Mouse (Mus musculus) liver, embryonic 11.5 days (tissue): Measurements from ENCODE around the gene Sfxn2. TPM values are rescaled to one million over a fixed set of nuclear protein-coding genes. Genes with fewer than 3 reads are reported as not detected.

Source experiments
- ATAC-seq: fragments of 200-750 bp; cut with Nextera tagmentation; replicated peaks from 2 replicates; pipeline ENCODE4 v1.8.0; 2017; ENCODE audit warnings: moderate number of reproducible peaks, mild to moderate bottlenecking, moderate TSS enrichment, moderate library complexity; ENCODE audit not compliant: low FRiP score
- DNase-seq: peaks from one replicate; pipeline ENCODE4 v3.0.0-alpha.2; 2017; ENCODE audit warnings: low spot score
- H3K27ac ChIP-seq: fragments of 300-500 bp; sonication (generic); 2 replicates; pipeline ENCODE4 v1.5.1; 2014; ENCODE audit warnings: mild to moderate bottlenecking, low read depth, low read length, control low read depth
- H3K27me3 ChIP-seq: fragments of 300-500 bp; sonication (generic); replicated peaks from 2 replicates; pipeline ENCODE4 v1.6.1; 2014; ENCODE audit warnings: low read length, mixed read lengths; ENCODE audit not compliant: control insufficient read depth, insufficient read depth
- H3K36me3 ChIP-seq: fragments of 300-500 bp; sonication (generic); 2 replicates; pipeline ENCODE4 v1.6.1; 2014; ENCODE audit warnings: mild to moderate bottlenecking, low read length, moderate library complexity, mixed read lengths; ENCODE audit not compliant: control insufficient read depth, insufficient read depth
- H3K4me1 ChIP-seq: fragments of 300-500 bp; sonication (generic); replicated peaks from 2 replicates; pipeline ENCODE4 v1.6.1; 2014; ENCODE audit warnings: low read length, mixed read lengths; ENCODE audit not compliant: control insufficient read depth, insufficient read depth
- H3K4me2 ChIP-seq: fragments of 300-500 bp; sonication (generic); 2 replicates; pipeline ENCODE4 v1.6.1; 2014; ENCODE audit warnings: mild to moderate bottlenecking, control low read depth, moderate library complexity
- H3K4me3 ChIP-seq: fragments of 300-500 bp; sonication (generic); 2 replicates; pipeline ENCODE4 v1.5.1; 2014; ENCODE audit warnings: low read depth, low read length, control low read depth
- H3K9ac ChIP-seq: fragments of 300-500 bp; sonication (generic); 2 replicates; pipeline ENCODE4 v1.6.1; 2014; ENCODE audit warnings: low read depth, low read length, control low read depth
- H3K9me3 ChIP-seq: fragments of 300-500 bp; sonication (generic); 2 replicates; pipeline ENCODE4 v1.6.1; 2016; ENCODE audit warnings: low read length, inconsistent platforms, mixed read lengths; ENCODE audit not compliant: control insufficient read depth
- WGBS: fragments of 180-500 bp; shearing (Covaris S2); extraction: QIAGEN DNeasy Blood & Tissue Kit; methylation state at CpG from one replicate; pipeline ENCODE4 v1.1.7; 2014; 5-methylcytosine and 5-hydroxymethylcytosine counted together
- polyA plus RNA-seq: library from polyadenylated mRNA; unstranded; fragments of >200 nt; fragmentation: Nextera tagmentation; extraction: Ambion mirVana; gene quantifications from 2 replicates; pipeline ENCODE4 v1.2.1, GENCODE M21; 2014

Sfxn2 gene
- polyA plus RNA-seq, 1 experiment from 2014 or later, result 26.2 TPM

GRCm38 (mm10) chr19:46599375-46600256 lies 26.5 kb downstream of the Sfxn2 start:
- H3K27me3 ChIP-seq, result no peaks in the 10 kb centered on the region
- peak; percentile 49 for DNase-seq
- peak; percentile 15; the same call in 1 of the 2 replicates for ATAC-seq

GRCm38 (mm10) chr19:46600371-46600770 lies 27.2 kb downstream of the Sfxn2 start:
- Histone ChIP-seq H3K4me1 (peaks cover 18% of the 10 kb centered on the region), H3K9ac (no peak overlapping the region), H3K27ac (no peak overlapping the region), H3K4me3 (peak overlapping the region; percentile 87), H3K27me3 (no peaks in the 10 kb centered on the region), H3K4me2 (peak overlapping the region; percentile 80), H3K36me3 (peaks cover 7% of the 10 kb centered on the region; the same call in 1 of the 2 replicates), H3K9me3 (no peaks in the 10 kb centered on the region)
- ATAC-seq (no peak), DNase-seq (no peak)
- WGBS, result 60% methylated on average over 4 of the region's 4 CpGs

More at GRCm38 (mm10) chr19:46599375-46600256, 26.5 kb downstream of the Sfxn2 start:
- Histone ChIP-seq H3K4me3 (peak overlapping the region; percentile 87), H3K4me1 (peaks cover 18% of the 10 kb centered on the region), H3K27ac (no peak overlapping the region), H3K9ac (peak overlapping the region; percentile 73), H3K4me2 (peak overlapping the region; percentile 80), H3K36me3 (peaks cover 7% of the 10 kb centered on the region; the same call in 1 of the 2 replicates), H3K9me3 (no peaks in the 10 kb centered on the region)
- 18% methylated on average over 22 of the region's 22 CpGs for WGBS

GRCm38 (mm10) chr19:46601491-46601890 lies 28.3 kb downstream of the Sfxn2 start:
- no peak for DNase-seq
- 0 out of 2 replicates have a peak overlapping the region, but pooled peaks have one; percentile 20 for H3K9ac ChIP-seq
- peaks cover 18% of the 10 kb centered on the region for H3K4me1 ChIP-seq
- ATAC-seq, result no peak
- H3K4me2 ChIP-seq, result peak overlapping the region; percentile 30
- no peaks in the 10 kb centered on the region for H3K27me3 ChIP-seq
- peak overlapping the region; percentile 9; the same call in 1 of the 2 replicates for H3K27ac ChIP-seq
- 66% methylated on average over 14 of the region's 14 CpGs for WGBS
- no peak overlapping the region for H3K4me3 ChIP-seq
- peaks cover 9% of the 10 kb centered on the region; the same call in 1 of the 2 replicates for H3K36me3 ChIP-seq
- no peaks in the 10 kb centered on the region for H3K9me3 ChIP-seq

- H3K9me3 ChIP-seq, result no peaks in the 10 kb centered on the region
- ATAC-seq (no peak), DNase-seq (no peak)
- peaks cover 11% of the 10 kb centered on the region; the same call in 1 of the 2 replicates for H3K36me3 ChIP-seq
- no peaks in the 10 kb centered on the region for H3K27me3 ChIP-seq
- H3K4me3 ChIP-seq, result no peak overlapping the region
- H3K4me1 ChIP-seq, result peaks cover 18% of the 10 kb centered on the region
- no peak overlapping the region for H3K4me2 ChIP-seq
- H3K9ac ChIP-seq, result no peak overlapping the region
- H3K27ac ChIP-seq, result no peak overlapping the region
- 78% methylated on average over 4 of the region's 4 CpGs for WGBS
These were observed 29.2 kb downstream of the Sfxn2 start for GRCm38 (mm10) chr19:46602406-46602805.

GRCm38 (mm10) chr19:46606718-46607117 lies 33.6 kb downstream of the Sfxn2 start:
- ATAC-seq (no peak), DNase-seq (no peak)
- 86% methylated on average over 13 of the region's 13 CpGs for WGBS
- Histone ChIP-seq H3K27me3 (no peaks in the 10 kb centered on the region), H3K4me3 (no peak overlapping the region), H3K9ac (no peak overlapping the region), H3K36me3 (peaks cover 21% of the 10 kb centered on the region; the same call in 1 of the 2 replicates), H3K4me1 (peaks cover 17% of the 10 kb centered on the region), H3K9me3 (no peaks in the 10 kb centered on the region), H3K4me2 (no peak overlapping the region), H3K27ac (no peak overlapping the region)

GRCm38 (mm10) chr19:46607424-46607823 lies 34.3 kb downstream of the Sfxn2 start:
- no peak overlapping the region for H3K27ac ChIP-seq
- WGBS, result 41% methylated on average over 7 of the region's 7 CpGs
- no peaks in the 10 kb centered on the region for H3K9me3 ChIP-seq
- no peak overlapping the region for H3K4me3 ChIP-seq
- H3K36me3 ChIP-seq, result peaks cover 21% of the 10 kb centered on the region; the same call in 1 of the 2 replicates
- H3K4me2 ChIP-seq, result no peak overlapping the region
- no peaks in the 10 kb centered on the region for H3K27me3 ChIP-seq
- DNase-seq, result no peak
- ATAC-seq, result peak; percentile 64; the same call in 1 of the 2 replicates
- H3K4me1 ChIP-seq, result peaks cover 17% of the 10 kb centered on the region
- no peak overlapping the region for H3K9ac ChIP-seq

- H3K4me1 ChIP-seq, result peaks cover 17% of the 10 kb centered on the region
- no peak for DNase-seq
- no peak overlapping the region for H3K9ac ChIP-seq
- H3K27ac ChIP-seq, result no peak overlapping the region
- no peak overlapping the region for H3K4me2 ChIP-seq
- H3K9me3 ChIP-seq, result no peaks in the 10 kb centered on the region
- H3K27me3 ChIP-seq, result no peaks in the 10 kb centered on the region
- peaks cover 18% of the 10 kb centered on the region; the same call in 1 of the 2 replicates for H3K36me3 ChIP-seq
- no peak for ATAC-seq
- H3K4me3 ChIP-seq, result no peak overlapping the region
- WGBS, result 96% methylated on average over 7 of the region's 7 CpGs
These were observed 35.0 kb downstream of the Sfxn2 start for GRCm38 (mm10) chr19:46608158-46608557.

- Histone ChIP-seq H3K36me3 (no peaks in the 10 kb centered on the region), H3K4me1 (peaks cover 47% of the 10 kb centered on the region), H3K27ac (no peak overlapping the region), H3K4me3 (no peak overlapping the region), H3K9ac (no peak overlapping the region), H3K4me2 (no peak overlapping the region), H3K9me3 (no peaks in the 10 kb centered on the region), H3K27me3 (no peaks in the 10 kb centered on the region)
- ATAC-seq, result no peak
- 70% methylated on average over 11 of the region's 11 CpGs for WGBS
- no peak for DNase-seq
These were observed 43.2 kb downstream of the Sfxn2 start for GRCm38 (mm10) chr19:46616378-46616777.
